ENCODE assay signal across 24 mouse cellular contexts in genomic region chr2:178979451-178979850, GRCm38 (mm10).
"Had no signal": no experiment of that assay in that cellular context is flagged by ENCODE, and none has a peak within 500 bp of the region (broad histone marks: within the 10 kb centered on the region; RNA-seq: fewer than 3 reads in every experiment).

No protein-coding gene starts in this region.

- DNase-seq: gastrocnemius, adult 2 months; gastrocnemius, postnatal 10 days; gastrocnemius, postnatal 25 days; heart, postnatal 10 days; heart, postnatal 4 days; kidney, adult 18-20 months; kidney, adult 8-10 months; kidney, postnatal 10 days; kidney, postnatal 25 days; kidney, postnatal 4 days; liver; liver, embryonic 13.5 days; liver, postnatal 0 days had no signal

- H3K36me3 ChIP-seq: intestine, embryonic 15.5 days; limb, embryonic 10.5 days; limb, embryonic 12.5 days; liver, embryonic 13.5 days; liver, embryonic 15.5 days had no signal

- H3K9ac ChIP-seq: hindbrain, embryonic 14.5 days; intestine, embryonic 15.5 days; limb, embryonic 12.5 days; liver, embryonic 13.5 days; liver, embryonic 15.5 days; liver, postnatal 0 days had no signal

- H3K27ac ChIP-seq: gastrocnemius, adult 2 months; hindbrain, embryonic 14.5 days; intestine, embryonic 15.5 days; layer of hippocampus, adult 2 months; left cerebral cortex, adult 2 months; limb, embryonic 10.5 days; limb, embryonic 12.5 days; liver, embryonic 13.5 days; liver, embryonic 15.5 days had no signal

- ATAC-seq: hindbrain, embryonic 16.5 days; inflammation-experienced regulatory T-cells, adult 6 months; intestine, embryonic 15.5 days; intestine, postnatal 0 days; liver, postnatal 0 days had no signal

- H3K9me3 ChIP-seq: intestine, embryonic 15.5 days; limb, embryonic 10.5 days; limb, embryonic 12.5 days; liver, embryonic 13.5 days; liver, embryonic 15.5 days had no signal

- H3K4me2 ChIP-seq: hindbrain, embryonic 14.5 days; intestine, embryonic 15.5 days; limb, embryonic 12.5 days; liver, embryonic 11.5 days; liver, embryonic 13.5 days; liver, embryonic 15.5 days had no signal

- H3K4me3 ChIP-seq: gastrocnemius, adult 2 months; intestine, embryonic 15.5 days; layer of hippocampus, adult 2 months; left cerebral cortex, adult 2 months; limb, embryonic 10.5 days; limb, embryonic 12.5 days; liver, embryonic 13.5 days; liver, embryonic 15.5 days had no signal

- H3K4me1 ChIP-seq: liver, embryonic 13.5 days; liver, embryonic 15.5 days had no signal

- H3K27me3 ChIP-seq: intestine, embryonic 15.5 days; limb, embryonic 12.5 days; liver, embryonic 13.5 days; liver, embryonic 15.5 days had no signal
